Mouse (Mus musculus) midbrain, embryonic 13.5 days (tissue): ENCODE measurements around the gene Prap1. TPM values are rescaled to one million over a fixed set of nuclear protein-coding genes. Genes with fewer than 3 reads are reported as not detected.

ENCODE experiments used
- ATAC-seq: fragments of 200-750 bp; cut with Nextera tagmentation; 2 replicates; pipeline ENCODE4 v1.8.0; 2017; ENCODE audit warnings: mild to moderate bottlenecking, moderate TSS enrichment, moderate library complexity
- H3K27ac ChIP-seq: fragments of 300-500 bp; sonication (generic); 2 replicates; pipeline ENCODE4 v1.5.1; 2015; ENCODE audit warnings: inconsistent platforms, mild to moderate bottlenecking, moderate library complexity
- H3K27me3 ChIP-seq: fragments of 300-500 bp; sonication (generic); 2 replicates; pipeline ENCODE4 v1.6.1; 2015; ENCODE audit warnings: mild to moderate bottlenecking, inconsistent platforms
- H3K36me3 ChIP-seq: fragments of 300-500 bp; sonication (generic); 2 replicates; pipeline ENCODE4 v1.6.1; 2015; ENCODE audit warnings: mild to moderate bottlenecking, inconsistent platforms
- H3K4me1 ChIP-seq: fragments of 300-500 bp; sonication (generic); replicated peaks from 2 replicates; pipeline ENCODE4 v1.6.1; 2015; ENCODE audit warnings: inconsistent platforms
- H3K4me2 ChIP-seq: fragments of 300-500 bp; sonication (generic); replicated peaks from 2 replicates; pipeline ENCODE4 v1.6.1; 2015; ENCODE audit warnings: moderate library complexity, mild to moderate bottlenecking, inconsistent platforms
- H3K4me3 ChIP-seq: fragments of 300-500 bp; sonication (generic); replicated peaks from 2 replicates; pipeline ENCODE4 v1.5.1; 2015; ENCODE audit warnings: mild to moderate bottlenecking, inconsistent platforms
- H3K9ac ChIP-seq: fragments of 300-500 bp; sonication (generic); replicated peaks from 2 replicates; pipeline ENCODE4 v1.6.1; 2015; ENCODE audit warnings: mild to moderate bottlenecking, inconsistent platforms
- H3K9me3 ChIP-seq: fragments of 300-500 bp; sonication (generic); 2 replicates; pipeline ENCODE4 v1.6.1; 2016; ENCODE audit warnings: mild to moderate bottlenecking, inconsistent platforms
- WGBS: fragments of 180-500 bp; shearing (Covaris S2); methylation state at CpG from one replicate; pipeline ENCODE4 v1.1.7; 2015; 5-methylcytosine and 5-hydroxymethylcytosine counted together
- polyA plus RNA-seq: library from polyadenylated mRNA; unstranded; fragments of >200 nt; fragmentation: Nextera tagmentation; extraction: Ambion mirVana; gene quantifications from 2 replicates; pipeline ENCODE4 v1.2.1, GENCODE M21; 2015

Prap1 gene
- polyA plus RNA-seq = 0.46 TPM in 1 of 2 replicates, not detected in the other

DNA sequence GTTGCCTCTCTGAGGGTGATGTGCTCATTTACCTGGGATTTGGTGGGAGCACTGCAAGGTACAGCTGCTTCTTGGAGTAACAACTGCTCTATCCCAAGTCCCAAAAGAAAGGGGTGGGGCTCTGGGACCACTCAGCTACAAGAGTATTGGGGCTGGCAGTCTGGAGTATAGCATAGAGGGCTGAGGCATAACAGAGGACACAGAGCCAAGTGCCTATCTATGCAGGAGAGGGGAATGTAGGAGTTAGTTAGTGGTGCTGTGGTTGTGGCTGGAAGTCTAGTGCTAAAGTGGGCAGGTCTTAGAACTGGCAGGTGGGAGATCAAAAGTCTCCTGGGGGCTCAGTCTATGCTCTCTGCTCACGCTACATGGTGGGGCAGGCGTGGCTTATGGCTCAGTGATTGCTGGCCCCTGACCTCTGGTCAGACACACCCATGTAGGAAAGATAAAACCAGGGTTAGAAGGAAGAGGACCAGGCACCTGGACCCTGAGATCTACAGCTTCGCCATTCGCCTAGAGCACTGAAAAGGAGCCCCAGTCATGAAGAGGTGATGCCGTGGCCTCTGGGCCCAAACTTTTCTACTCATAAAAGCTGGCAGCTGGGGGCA, at the start of gene Prap1:
Gene Prap1, plus strand, starts transcription at position 472 of the 605 bp plus-strand sequence.
- no peak within 1 kb of the TSS for H3K9ac ChIP-seq
- no peaks in the 10 kb centered on the region for H3K36me3 ChIP-seq
- no peak within 1 kb of the TSS for H3K4me3 ChIP-seq
- no peak within 1 kb of the TSS for H3K4me2 ChIP-seq
- WGBS = 76% methylated on average over 5 of the region's 5 CpGs
- no peaks in the 10 kb centered on the region for H3K4me1 ChIP-seq
- no peak within 1 kb of the TSS for H3K27ac ChIP-seq
- no peaks in the 10 kb centered on the region for H3K27me3 ChIP-seq
- H3K9me3 ChIP-seq = no peaks in the 10 kb centered on the region
- ATAC-seq = no peak

DNA sequence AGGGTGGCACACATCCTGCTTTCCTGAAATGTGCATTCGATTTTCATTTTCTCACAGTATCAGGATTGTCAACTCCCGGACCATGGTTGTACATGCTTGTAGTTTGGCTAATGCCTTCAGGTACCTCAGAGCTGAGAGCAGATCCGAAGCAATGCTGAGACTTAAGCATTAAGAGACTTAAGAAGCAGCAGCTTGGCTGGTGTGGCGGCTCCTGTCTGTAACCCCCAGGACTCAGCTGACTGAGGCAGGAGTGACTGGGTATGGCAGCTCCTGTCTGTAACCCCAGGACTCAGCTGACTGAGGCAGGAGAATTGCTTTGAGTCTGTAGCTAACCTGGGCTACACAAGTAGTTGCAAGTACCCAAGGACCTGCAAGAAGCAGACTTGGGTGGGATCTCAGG, 47.6 kb upstream of the Prap1 start:
- Histone ChIP-seq H3K36me3 (peaks cover 7% of the 10 kb centered on the region), H3K9ac (no peak overlapping the region), H3K27me3 (peaks cover 87% of the 10 kb centered on the region), H3K9me3 (no peaks in the 10 kb centered on the region), H3K4me3 (no peak overlapping the region), H3K27ac (no peak overlapping the region), H3K4me2 (no peak overlapping the region), H3K4me1 (peaks cover 24% of the 10 kb centered on the region)
- ATAC-seq = no peak
- WGBS = 74% methylated on average over 4 of the region's 4 CpGs

DNA sequence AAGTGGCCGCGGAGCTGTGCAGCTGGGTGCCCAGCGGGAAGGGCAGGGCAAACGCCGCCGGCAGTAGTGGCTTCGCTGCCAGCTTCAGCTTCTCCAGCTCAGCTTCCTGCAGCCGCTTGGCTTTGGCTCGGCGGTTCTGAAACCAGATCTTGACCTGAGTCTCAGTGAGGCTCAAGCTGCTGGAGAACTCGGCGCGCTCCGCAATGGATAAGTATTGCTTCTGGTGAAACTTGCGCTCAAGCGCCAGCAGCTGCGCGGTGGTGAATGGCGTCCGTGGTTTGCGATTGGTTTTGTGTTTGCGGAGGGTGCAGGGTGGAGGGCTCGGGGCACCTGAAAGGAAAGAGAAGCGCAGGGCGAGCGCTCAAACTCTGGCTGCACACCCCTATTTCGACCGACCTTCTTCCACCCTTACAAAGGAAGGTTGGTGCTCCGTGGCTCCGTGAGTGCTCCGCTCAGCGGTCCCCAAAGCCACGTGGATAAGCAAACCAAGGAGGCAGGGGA, 45.3 kb upstream of the Prap1 start:
- Histone ChIP-seq H3K27me3 (peaks cover 99% of the 10 kb centered on the region), H3K4me3 (peak overlapping the region; percentile 41), H3K4me2 (peak overlapping the region; percentile 60), H3K4me1 (peaks cover 24% of the 10 kb centered on the region), H3K27ac (no peak overlapping the region), H3K9me3 (no peaks in the 10 kb centered on the region), H3K36me3 (no peaks in the 10 kb centered on the region), H3K9ac (peak overlapping the region; percentile 45; the same call in 1 of the 2 replicates)
- peak; percentile 29; the same call in 1 of the 2 replicates for ATAC-seq
- WGBS = 1% methylated on average over 33 of the region's 33 CpGs

DNA sequence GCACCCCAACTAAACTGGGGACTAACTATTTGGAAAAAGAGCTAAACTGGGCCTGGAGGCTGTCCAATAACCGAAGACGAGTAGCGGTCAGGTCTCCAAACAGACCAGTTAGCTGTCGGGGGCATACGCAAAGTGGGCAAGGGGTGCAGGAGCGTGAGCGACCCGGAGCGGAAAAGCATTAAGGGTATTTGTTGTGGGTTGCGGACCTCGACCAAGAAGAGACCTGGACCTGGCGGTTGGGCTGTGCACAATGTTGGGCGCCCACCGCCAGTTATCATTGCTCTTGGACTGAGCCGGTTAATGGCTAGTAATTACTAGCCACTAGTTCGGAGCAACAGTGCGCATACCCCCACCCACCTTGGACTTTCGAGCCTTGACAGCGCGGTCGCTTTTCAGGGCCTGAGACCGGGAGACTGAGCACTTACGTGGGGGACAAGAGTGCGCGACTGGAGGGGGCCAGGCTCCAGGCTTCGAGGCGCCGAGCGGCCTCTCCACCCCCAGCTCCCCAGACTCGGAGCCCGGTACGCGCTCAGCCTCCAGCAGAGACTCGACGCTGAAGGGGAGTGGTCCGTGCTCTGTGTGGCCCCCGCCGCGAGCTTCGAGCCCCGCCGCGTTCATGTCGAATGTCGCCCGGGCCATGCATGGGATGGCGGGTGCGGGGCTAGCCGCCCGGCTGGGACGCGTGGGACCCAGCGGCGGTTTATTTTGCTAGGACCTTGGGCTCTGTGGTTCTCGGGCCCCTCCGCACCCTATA, 44.7 kb upstream of the Prap1 start, which contains the start of gene Msx3:
Gene Msx3, minus strand, starts transcription at position 729 of the 754 bp plus-strand sequence.
- Histone ChIP-seq H3K27me3 (peaks cover 99% of the 10 kb centered on the region), H3K4me2 (peak within 1 kb of the TSS; percentile 60), H3K9ac (peak within 1 kb of the TSS; percentile 44), H3K9me3 (no peaks in the 10 kb centered on the region), H3K4me1 (peaks cover 24% of the 10 kb centered on the region), H3K27ac (no peak within 1 kb of the TSS; the same call in 1 of the 2 replicates), H3K4me3 (peak within 1 kb of the TSS; percentile 41), H3K36me3 (no peaks in the 10 kb centered on the region)
- ATAC-seq = peak; percentile 74
- 2% methylated on average over 56 of the region's 56 CpGs for whole genome bisulfite sequencing

DNA sequence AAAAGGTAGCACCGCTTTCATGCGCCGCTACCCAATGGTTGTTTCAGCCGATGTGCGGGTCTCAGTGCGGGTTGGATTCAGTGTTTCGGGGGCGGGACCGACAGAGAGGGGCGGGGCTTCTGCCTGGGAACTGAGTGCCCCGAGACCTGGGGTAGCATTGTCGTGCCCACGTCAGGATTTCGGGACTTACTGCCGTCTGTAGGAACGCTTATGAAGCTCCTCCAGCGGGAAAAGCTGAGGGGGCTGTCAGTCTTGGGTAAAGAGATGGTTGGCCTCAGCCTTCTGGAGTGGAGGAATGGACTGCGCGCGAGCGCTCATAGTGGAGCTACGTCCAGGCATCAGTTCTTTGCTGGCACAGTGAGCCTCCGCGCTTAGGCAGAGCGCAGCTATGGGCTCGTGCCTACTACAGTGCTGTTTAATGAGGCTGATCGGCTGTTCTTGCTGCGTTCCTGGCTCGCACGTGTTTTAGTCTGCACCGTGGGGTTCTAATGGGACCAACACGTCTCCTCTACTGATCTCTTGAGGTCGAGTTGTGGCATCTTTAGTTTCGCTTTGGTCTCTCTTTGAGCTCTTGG, 44.0 kb upstream of the Prap1 start:
- WGBS = under 1% methylated on average over 34 of the region's 34 CpGs
- ATAC-seq = peak; percentile 74
- Histone ChIP-seq H3K27me3 (peaks cover 100% of the 10 kb centered on the region), H3K4me1 (peaks cover 24% of the 10 kb centered on the region), H3K9me3 (no peaks in the 10 kb centered on the region), H3K36me3 (no peaks in the 10 kb centered on the region), H3K4me2 (peak overlapping the region; percentile 60), H3K27ac (no peak overlapping the region; the same call in 1 of the 2 replicates), H3K4me3 (peak overlapping the region; percentile 41), H3K9ac (peak overlapping the region; percentile 44; the same call in 1 of the 2 replicates)

DNA sequence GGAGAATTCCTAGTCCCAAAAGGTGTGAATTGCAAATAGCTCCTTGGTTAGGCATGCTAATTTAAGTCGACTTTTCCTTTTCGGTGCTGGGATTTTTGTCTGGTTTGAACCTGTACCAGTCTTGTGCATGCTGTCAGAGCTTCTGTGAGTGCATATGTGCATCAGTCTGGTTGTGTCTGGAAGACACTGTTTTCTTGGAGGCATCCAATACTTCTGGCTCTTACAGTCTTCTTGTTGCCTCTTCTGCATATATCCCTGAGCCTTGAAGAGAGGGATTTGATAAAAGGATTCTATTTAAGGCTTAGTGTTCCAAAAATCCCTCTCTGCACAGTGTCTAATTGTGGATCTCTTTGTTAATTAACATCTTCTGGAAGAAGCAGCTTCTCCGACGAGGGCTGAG, 39.1 kb upstream of the Prap1 start:
- ATAC-seq = no peak
- WGBS = 80% methylated on average over 4 of the region's 4 CpGs
- peaks cover 88% of the 10 kb centered on the region for H3K27me3 ChIP-seq

DNA sequence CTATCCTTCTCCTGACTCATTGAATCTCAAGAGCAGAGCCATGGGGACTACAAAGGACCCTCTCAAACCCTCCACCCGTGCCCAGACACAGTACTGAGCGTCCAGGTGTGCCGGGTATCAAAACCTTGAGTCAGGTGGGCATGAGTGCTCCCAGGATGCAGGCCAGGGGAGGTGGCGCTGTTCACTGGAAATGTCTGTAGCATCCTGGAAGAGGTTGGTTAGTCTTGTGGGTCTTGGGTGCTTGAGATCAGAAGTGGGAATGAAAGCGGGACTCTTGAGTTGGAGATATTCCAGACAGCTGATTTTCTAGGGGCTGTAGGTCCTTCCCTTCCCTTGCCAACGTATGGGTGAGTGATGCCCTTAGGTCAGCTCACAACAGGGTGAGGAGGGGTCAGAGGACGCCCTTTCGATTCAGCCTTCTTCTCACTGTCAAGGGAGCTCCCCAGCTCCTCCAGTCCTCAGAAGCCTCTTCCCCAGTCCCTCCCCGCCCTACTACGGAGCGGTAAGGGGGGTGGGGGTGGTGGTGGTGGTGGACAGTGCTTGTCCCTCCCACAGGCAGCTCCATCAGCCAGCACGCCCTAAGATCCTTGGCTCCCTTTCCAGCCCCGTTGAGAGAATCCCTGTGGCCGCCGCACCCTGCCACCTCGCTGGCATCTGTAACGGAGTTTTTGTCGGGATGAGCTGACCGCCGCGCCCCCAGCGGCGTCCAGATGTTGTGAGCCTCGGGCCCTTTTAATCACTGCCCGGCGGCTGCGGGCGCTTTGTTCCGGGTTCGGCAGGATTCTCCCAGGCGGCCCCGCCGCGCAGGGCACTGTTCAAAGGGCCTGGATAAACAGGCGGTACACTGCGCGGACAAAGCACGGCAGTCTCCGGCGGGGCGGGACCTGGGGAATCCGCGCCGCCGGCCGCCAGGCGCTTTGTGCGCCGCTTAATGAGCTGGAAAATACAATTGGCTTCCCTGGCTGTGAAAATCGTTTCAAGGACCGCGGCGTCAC, 35.5 kb upstream of the Prap1 start:
- Histone ChIP-seq H3K9me3 (no peaks in the 10 kb centered on the region), H3K4me2 (peak overlapping the region; percentile 69), H3K9ac (peak overlapping the region; percentile 73), H3K4me3 (peak overlapping the region; percentile 47), H3K27ac (peak overlapping the region; percentile 93), H3K27me3 (peaks cover 80% of the 10 kb centered on the region), H3K4me1 (peaks cover 60% of the 10 kb centered on the region), H3K36me3 (no peaks in the 10 kb centered on the region)
- peak; percentile 84 for ATAC-seq
- WGBS = 2% methylated on average over 53 of the region's 53 CpGs

More for the DNA sequence above, 39.1 kb upstream of the Prap1 start:
- no peak overlapping the region for H3K4me3 ChIP-seq
- no peak overlapping the region for H3K4me2 ChIP-seq
- H3K9ac ChIP-seq = no peak overlapping the region
- peaks cover 32% of the 10 kb centered on the region for H3K4me1 ChIP-seq
- no peaks in the 10 kb centered on the region for H3K36me3 ChIP-seq
- H3K9me3 ChIP-seq = no peaks in the 10 kb centered on the region
- no peak overlapping the region for H3K27ac ChIP-seq

DNA sequence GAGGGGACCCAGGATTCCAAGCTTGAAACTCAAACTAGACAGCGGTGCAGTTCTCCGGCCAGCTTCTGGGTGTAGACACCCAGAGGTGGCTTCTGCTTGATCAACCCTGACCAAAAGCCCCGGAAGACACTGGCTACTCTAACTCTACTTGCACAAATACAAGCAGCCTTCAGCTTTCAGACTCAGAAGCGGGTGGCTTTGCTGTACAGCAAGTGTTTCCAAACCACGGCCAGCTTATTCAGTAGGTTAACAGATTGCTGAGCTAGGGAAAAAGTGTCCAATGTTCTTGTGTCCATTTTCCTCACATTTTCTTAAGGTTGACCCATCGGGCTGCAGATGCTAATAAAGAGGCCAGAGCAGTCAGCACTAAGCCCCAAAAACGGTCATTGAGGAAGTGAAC, 34.7 kb upstream of the Prap1 start:
- Histone ChIP-seq H3K27ac (peak overlapping the region; percentile 93), H3K27me3 (peaks cover 80% of the 10 kb centered on the region), H3K4me2 (peak overlapping the region; percentile 69), H3K9ac (peak overlapping the region; percentile 73), H3K4me1 (peaks cover 60% of the 10 kb centered on the region), H3K4me3 (peak overlapping the region; percentile 47), H3K9me3 (no peaks in the 10 kb centered on the region), H3K36me3 (no peaks in the 10 kb centered on the region)
- 8% methylated on average over 7 of the region's 7 CpGs for WGBS
- no peak for ATAC-seq

DNA sequence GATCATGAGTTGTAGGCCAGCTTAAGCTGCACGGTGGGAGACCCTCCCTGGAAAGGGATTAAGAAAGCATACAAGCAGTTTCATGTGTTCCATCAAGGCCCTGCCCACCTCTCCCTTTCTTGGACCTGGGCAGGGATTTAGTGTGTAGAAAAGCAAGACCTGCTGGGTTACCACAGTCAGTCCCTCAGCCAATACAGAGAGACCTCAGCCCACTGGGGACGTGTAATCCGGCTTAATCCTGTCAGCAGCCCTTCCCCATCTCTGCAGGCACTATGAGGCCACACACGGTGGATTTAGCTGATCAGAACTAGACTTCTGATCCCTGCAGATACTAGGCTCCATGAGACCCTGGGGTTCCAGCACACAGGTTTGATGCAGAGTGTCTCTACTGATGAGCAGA, 33.6 kb upstream of the Prap1 start:
- 0 out of 2 replicates have a peak overlapping the region, but pooled peaks have one; percentile 4 for H3K4me2 ChIP-seq
- H3K36me3 ChIP-seq = no peaks in the 10 kb centered on the region
- peaks cover 61% of the 10 kb centered on the region for H3K4me1 ChIP-seq
- WGBS = 4% methylated on average over 4 of the region's 4 CpGs
- H3K27me3 ChIP-seq = peaks cover 80% of the 10 kb centered on the region
- H3K27ac ChIP-seq = no peak overlapping the region
- no peak overlapping the region for H3K9ac ChIP-seq
- H3K9me3 ChIP-seq = no peaks in the 10 kb centered on the region
- ATAC-seq = peak; percentile 21; the same call in 1 of the 2 replicates
- no peak overlapping the region for H3K4me3 ChIP-seq

DNA sequence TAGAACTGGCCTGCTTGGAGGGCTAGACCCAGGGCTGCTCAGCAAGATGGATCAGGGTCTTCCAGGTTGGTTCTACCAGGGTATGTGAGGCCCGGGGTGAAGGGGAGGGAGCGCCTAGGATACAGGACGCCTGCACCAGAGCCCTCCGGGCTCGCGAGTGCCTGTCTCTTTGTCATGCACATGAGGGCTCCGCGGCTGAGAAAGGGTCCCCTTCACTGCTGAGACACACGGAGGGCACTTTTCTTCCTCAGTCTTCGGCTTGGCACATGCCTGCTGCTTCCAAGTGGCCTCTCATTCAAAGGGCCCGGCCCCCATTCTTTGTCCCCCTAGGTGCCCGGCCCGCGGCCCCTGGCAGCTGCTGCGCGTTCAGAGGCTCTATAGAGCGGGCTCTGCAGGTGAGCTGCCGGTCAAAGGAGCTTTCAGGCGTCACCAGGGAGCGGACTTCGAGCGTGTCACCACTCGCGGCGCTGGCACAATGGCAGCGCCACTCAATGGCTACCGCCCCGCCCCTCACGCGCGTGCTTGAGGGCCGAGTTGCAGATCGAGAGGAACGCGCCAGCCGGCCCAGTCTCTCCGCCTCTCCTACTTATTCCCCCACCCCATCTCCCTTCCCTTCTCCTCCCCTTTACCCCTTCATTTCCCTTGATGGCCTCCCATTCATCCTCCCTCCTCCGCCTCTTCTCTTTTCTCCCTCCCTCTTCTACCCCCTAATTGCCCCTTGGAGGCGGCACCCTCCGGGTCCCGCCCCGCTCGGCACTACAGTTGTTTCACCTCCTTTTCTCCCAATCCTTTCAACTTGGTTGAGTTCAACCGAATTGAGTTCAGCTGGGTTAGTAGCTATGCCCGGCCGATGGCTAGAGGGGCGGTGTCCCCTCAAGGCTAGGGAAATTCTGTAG, 32.0 kb upstream of the Prap1 start:
- Histone ChIP-seq H3K36me3 (no peaks in the 10 kb centered on the region), H3K9me3 (no peaks in the 10 kb centered on the region), H3K27ac (peak overlapping the region; percentile 20; the same call in 1 of the 2 replicates), H3K9ac (peak overlapping the region; percentile 49), H3K27me3 (peaks cover 80% of the 10 kb centered on the region), H3K4me1 (peaks cover 67% of the 10 kb centered on the region), H3K4me3 (peak overlapping the region; percentile 31), H3K4me2 (peak overlapping the region; percentile 59)
- under 1% methylated on average over 47 of the region's 47 CpGs for WGBS
- peak; percentile 59 for ATAC-seq
